Mouse (Mus musculus): ENCODE results near the gene Cep350. TPM values are rescaled to one million over a fixed set of nuclear protein-coding genes. Genes with fewer than 3 reads are reported as not detected.
A peak's percentile ranks its signal among the peaks of the same experiment; 100 is the strongest.

Gene Cep350
- polyA plus RNA-seq, 1 experiment from 2014 or later = 9.4 TPM

GRCm38 (mm10) chr1:155825940-155826716, 146.9 kb downstream of the Cep350 start:
- no peak overlapping the region for H3K9ac ChIP-seq
- H3K4me1 ChIP-seq (replicated peaks) = no peaks in the 10 kb centered on the region
- H3K4me2 ChIP-seq = no peak overlapping the region
- no peaks in the 10 kb centered on the region for H3K27me3 ChIP-seq
- no peaks in the 10 kb centered on the region for H3K36me3 ChIP-seq
- no peak overlapping the region for H3K27ac ChIP-seq (replicated peaks)
- no peaks in the 10 kb centered on the region for H3K9me3 ChIP-seq
- no peak for ATAC-seq (ENCODE audit: low FRiP score, low read depth)
- no peak overlapping the region for H3K4me3 ChIP-seq
- 88% methylated on average over 4 of the region's 4 CpGs for WGBS

GRCm38 (mm10) chr1:155820646-155821045, 152.4 kb downstream of the Cep350 start:
- ATAC-seq (ENCODE audit: low FRiP score, low read depth) = no peak
- WGBS = 83% methylated on average over 5 of the region's 5 CpGs

GRCm38 (mm10) chr1:155816167-155816566, 156.9 kb downstream of the Cep350 start:
- Histone ChIP-seq H3K27me3 (no peaks in the 10 kb centered on the region), H3K27ac (replicated peaks) (no peak overlapping the region), H3K4me1 (replicated peaks) (peaks cover 15% of the 10 kb centered on the region), H3K4me2 (no peak overlapping the region), H3K9ac (no peak overlapping the region), H3K9me3 (no peaks in the 10 kb centered on the region), H3K4me3 (no peak overlapping the region), H3K36me3 (no peaks in the 10 kb centered on the region)
- ATAC-seq (ENCODE audit: low FRiP score, low read depth) = no peak
- WGBS = 57% methylated on average over 2 of the region's 2 CpGs

More at GRCm38 (mm10) chr1:155820646-155821045, 152.4 kb downstream of the Cep350 start:
- Histone ChIP-seq H3K4me3 (no peak overlapping the region), H3K9me3 (no peaks in the 10 kb centered on the region), H3K9ac (no peak overlapping the region), H3K27ac (replicated peaks) (no peak overlapping the region), H3K4me1 (replicated peaks) (no peaks in the 10 kb centered on the region), H3K27me3 (no peaks in the 10 kb centered on the region), H3K4me2 (no peak overlapping the region), H3K36me3 (no peaks in the 10 kb centered on the region)

GRCm38 (mm10) chr1:155812581-155813499, 160.2 kb downstream of the Cep350 start, which contains the start of gene Qsox1:
Gene Qsox1, minus strand, starts transcription at chr1:155812889.
- under 1% methylated on average over 66 of the region's 67 CpGs for WGBS
- H3K27me3 ChIP-seq = no peaks in the 10 kb centered on the region
- peak within 1 kb of the TSS; percentile 78 for H3K9ac ChIP-seq
- H3K4me1 ChIP-seq (replicated peaks) = peaks cover 34% of the 10 kb centered on the region
- no peaks in the 10 kb centered on the region for H3K36me3 ChIP-seq
- peak within 1 kb of the TSS; percentile 73 for H3K27ac ChIP-seq (replicated peaks)
- peak; percentile 96 for ATAC-seq (ENCODE audit: low FRiP score, low read depth)
- H3K4me3 ChIP-seq = peak within 1 kb of the TSS; percentile 87
- H3K9me3 ChIP-seq = no peaks in the 10 kb centered on the region
- H3K4me2 ChIP-seq = peak within 1 kb of the TSS; percentile 70

- 2% methylated on average over 22 of the region's 22 CpGs for WGBS
- no peaks in the 10 kb centered on the region for H3K9me3 ChIP-seq
- H3K36me3 ChIP-seq = no peaks in the 10 kb centered on the region
- peak overlapping the region; percentile 70 for H3K4me2 ChIP-seq
- H3K4me3 ChIP-seq = peak overlapping the region; percentile 87
- H3K27me3 ChIP-seq = no peaks in the 10 kb centered on the region
- peak; percentile 7 for ATAC-seq (ENCODE audit: low FRiP score, low read depth)
- H3K27ac ChIP-seq (replicated peaks) = peak overlapping the region; percentile 73
- H3K9ac ChIP-seq = peak overlapping the region; percentile 78
- H3K4me1 ChIP-seq (replicated peaks) = peaks cover 34% of the 10 kb centered on the region
Measured at GRCm38 (mm10) chr1:155811995-155812580, 161.0 kb downstream of the Cep350 start.

GRCm38 (mm10) chr1:155810616-155811015, 162.4 kb downstream of the Cep350 start:
- no peak overlapping the region for H3K27ac ChIP-seq (replicated peaks)
- WGBS = 53% methylated on average over 7 of the region's 7 CpGs
- H3K4me1 ChIP-seq (replicated peaks) = peaks cover 34% of the 10 kb centered on the region
- H3K4me2 ChIP-seq = peak overlapping the region; percentile 70; the same call in 1 of the 2 replicates
- no peak overlapping the region for H3K4me3 ChIP-seq
- no peaks in the 10 kb centered on the region for H3K9me3 ChIP-seq
- H3K9ac ChIP-seq = no peak overlapping the region
- H3K36me3 ChIP-seq = no peaks in the 10 kb centered on the region
- H3K27me3 ChIP-seq = no peaks in the 10 kb centered on the region
- ATAC-seq (ENCODE audit: low FRiP score, low read depth) = no peak

GRCm38 (mm10) chr1:155809706-155810442, 163.2 kb downstream of the Cep350 start:
- Histone ChIP-seq H3K27me3 (no peaks in the 10 kb centered on the region), H3K36me3 (no peaks in the 10 kb centered on the region), H3K27ac (replicated peaks) (no peak overlapping the region), H3K9ac (no peak overlapping the region), H3K9me3 (no peaks in the 10 kb centered on the region), H3K4me1 (replicated peaks) (peaks cover 34% of the 10 kb centered on the region), H3K4me3 (no peak overlapping the region), H3K4me2 (0 out of 2 replicates have a peak overlapping the region, but pooled peaks have one; percentile 70)
- WGBS = 59% methylated on average over 10 of the region's 10 CpGs
- ATAC-seq (ENCODE audit: low FRiP score, low read depth) = 0 out of 2 replicates have a peak, but pooled peaks have one; percentile 14

GRCm38 (mm10) chr1:155808261-155808660, 164.8 kb downstream of the Cep350 start:
- Histone ChIP-seq H3K4me2 (no peak overlapping the region), H3K4me3 (no peak overlapping the region), H3K27ac (replicated peaks) (no peak overlapping the region), H3K27me3 (no peaks in the 10 kb centered on the region), H3K4me1 (replicated peaks) (peaks cover 32% of the 10 kb centered on the region), H3K36me3 (peaks cover 3% of the 10 kb centered on the region; the same call in 1 of the 2 replicates), H3K9ac (no peak overlapping the region), H3K9me3 (no peaks in the 10 kb centered on the region)
- no peak for ATAC-seq (ENCODE audit: low FRiP score, low read depth)
- WGBS = 96% methylated on average over 4 of the region's 4 CpGs

- Histone ChIP-seq H3K9ac (no peak overlapping the region), H3K4me2 (no peak overlapping the region), H3K27ac (replicated peaks) (no peak overlapping the region), H3K4me3 (no peak overlapping the region), H3K9me3 (no peaks in the 10 kb centered on the region), H3K4me1 (replicated peaks) (peaks cover 13% of the 10 kb centered on the region), H3K27me3 (no peaks in the 10 kb centered on the region), H3K36me3 (peaks cover 12% of the 10 kb centered on the region)
- WGBS = 87% methylated on average over 9 of the region's 9 CpGs
- no peak for ATAC-seq (ENCODE audit: low FRiP score, low read depth)
Measured at GRCm38 (mm10) chr1:155805607-155806006, 167.4 kb downstream of the Cep350 start.

- WGBS = 81% methylated on average over 11 of the region's 11 CpGs
- 0 out of 2 replicates have a peak overlapping the region, but pooled peaks have one; percentile 27 for H3K27ac ChIP-seq (replicated peaks)
- no peak overlapping the region for H3K9ac ChIP-seq
- peaks cover 12% of the 10 kb centered on the region for H3K36me3 ChIP-seq
- no peak overlapping the region for H3K4me2 ChIP-seq
- no peaks in the 10 kb centered on the region for H3K9me3 ChIP-seq
- H3K4me3 ChIP-seq = no peak overlapping the region
- no peaks in the 10 kb centered on the region for H3K27me3 ChIP-seq
- H3K4me1 ChIP-seq (replicated peaks) = no peaks in the 10 kb centered on the region
- ATAC-seq (ENCODE audit: low FRiP score, low read depth) = no peak
Measured at GRCm38 (mm10) chr1:155801014-155801991, 171.8 kb downstream of the Cep350 start.

All from hindbrain, embryonic 15.5 days (tissue).